Mouse (Mus musculus) stomach, embryonic 15.5 days (tissue): ENCODE data around the gene Mfap3l. TPM values are rescaled to one million over a fixed set of nuclear protein-coding genes. Genes with fewer than 3 reads are reported as not detected.

Experiments used
- polyA plus RNA-seq: library from polyadenylated mRNA; unstranded; fragments of >200 nt; fragmentation: Nextera tagmentation; extraction: Ambion mirVana; gene quantifications from 2 replicates; pipeline ENCODE4 v1.2.1, GENCODE M21; 2015

Gene Mfap3l
- polyA plus RNA-seq, 1 experiment from 2014 or later = 0.94 TPM

Other genes with a start within 250 kb of the Mfap3l start
- not detected in 2 replicates for gene Gm10283, start 129.6 kb upstream of the Mfap3l start, polyA plus RNA-seq
- 0.61 and 0.73 TPM in 2 replicates for gene Aadat, start 126.9 kb upstream of the Mfap3l start, polyA plus RNA-seq